Mouse (Mus musculus) gastrocnemius, postnatal 10 days (tissue): ENCODE data around the gene Tsku. TPM values are rescaled to one million over a fixed set of nuclear protein-coding genes. Genes with fewer than 3 reads are reported as not detected.

Source experiments
- DNase-seq: peaks from one replicate; pipeline ENCODE4 v3.0.0; 2021; ENCODE audit warnings: mixed read lengths
- long read RNA-seq, 2 experiments: library from polyadenylated mRNA; stranded (forward); transcript quantifications; one replicate each; pipeline ENCODE4 v2.0.0; 2021
- total RNA-seq, 2 experiments: library from RNA; stranded (reverse); gene quantifications; 2 replicates each; pipeline ENCODE4 v1.2.3; 2021

The Tsku gene
- 1 to 10 TPM; 4.6 to 8.9 TPM for total RNA-seq
- long read RNA-seq, experiment 1, transcript Tsku-207 (2 exons, 2,310 nt), result major isoform, 8 of 10 reads
- long read RNA-seq, experiment 1, partial matches to known transcripts, result 1 of 10 reads
- long read RNA-seq, experiment 1, other reads (novel, unspliced or antisense), result 0 of 10 reads
- long read RNA-seq, experiment 2, transcript Tsku-207 (2 exons, 2,310 nt), result major isoform, 6 of 7 reads
- long read RNA-seq, experiment 2, partial matches to known transcripts, result 0 of 7 reads
- long read RNA-seq, experiment 2, other reads (novel, unspliced or antisense), result 1 of 7 reads

DNA sequence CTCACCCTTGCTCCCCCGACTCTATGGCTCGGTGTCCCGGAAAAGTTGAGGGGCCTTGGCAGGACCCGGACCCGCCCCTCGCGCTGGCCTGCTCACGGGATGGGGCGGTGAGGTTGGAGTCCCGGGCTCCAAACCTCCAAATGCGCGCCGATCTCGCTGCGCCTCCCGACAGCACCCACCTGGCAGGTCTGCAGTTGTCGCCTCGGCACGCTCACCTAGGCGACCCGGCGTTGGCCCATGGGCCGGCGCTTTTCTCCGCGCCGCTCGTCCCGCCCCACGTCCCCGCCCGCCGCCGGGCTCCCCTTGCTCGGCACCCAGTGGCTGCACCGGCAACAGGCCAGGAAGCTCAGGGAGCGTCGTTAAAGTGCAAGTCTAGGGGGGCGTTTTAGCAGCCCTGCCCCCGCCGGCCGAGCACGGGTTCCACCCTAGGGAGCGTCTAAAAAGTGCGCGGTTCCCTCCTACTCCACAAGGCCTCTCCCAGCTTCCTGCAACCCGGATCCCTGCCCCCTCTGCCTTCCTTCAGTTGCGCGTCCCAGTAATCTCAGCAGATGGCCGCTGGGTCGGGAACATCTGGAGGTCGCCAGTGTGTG is at the start of gene Tsku:
Gene Tsku, minus strand, starts transcription at position 266 of the 590 bp plus-strand sequence.
- DNase-seq, result peak; percentile 94

DNA sequence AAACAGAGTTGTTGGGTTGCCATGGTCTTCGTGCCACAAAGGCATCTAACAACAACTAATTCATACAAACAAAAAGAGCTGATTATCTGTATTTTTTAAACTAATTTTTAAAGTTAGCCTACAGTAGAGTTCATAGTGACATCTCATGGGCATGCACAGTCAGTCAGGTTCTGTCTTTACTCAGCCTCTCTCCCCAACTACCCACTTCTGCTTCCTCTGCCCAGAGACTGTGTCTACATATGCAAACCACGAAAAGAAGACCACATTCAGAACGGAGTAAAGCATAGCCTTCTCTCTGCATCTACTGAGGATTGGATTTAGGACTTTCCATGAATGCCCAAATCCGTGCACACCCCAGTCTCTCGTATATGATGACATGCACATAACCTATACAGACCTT is 46.5 kb upstream of the Tsku start:
- DNase-seq, result no peak

DNA sequence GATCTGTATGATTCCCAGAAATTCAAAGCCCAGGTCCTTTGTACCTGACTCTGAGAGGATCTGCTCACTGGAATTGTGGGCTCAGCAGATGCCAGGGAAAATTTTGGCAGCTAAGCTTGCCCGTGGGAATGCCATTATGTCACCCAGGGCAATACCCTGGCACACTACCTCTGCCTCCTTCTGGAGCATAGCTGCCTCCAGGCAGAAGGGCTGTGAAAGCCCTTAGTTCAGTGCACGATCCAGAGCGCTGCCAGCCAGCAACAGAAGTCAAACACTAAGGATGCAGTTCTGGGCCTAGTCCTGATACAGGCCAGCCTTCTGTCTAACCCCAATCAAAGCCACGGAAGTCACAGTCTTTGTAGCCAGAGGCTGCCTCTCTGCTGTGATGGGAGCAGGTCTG is 42.9 kb upstream of the Tsku start:
- no peak for DNase-seq

DNA sequence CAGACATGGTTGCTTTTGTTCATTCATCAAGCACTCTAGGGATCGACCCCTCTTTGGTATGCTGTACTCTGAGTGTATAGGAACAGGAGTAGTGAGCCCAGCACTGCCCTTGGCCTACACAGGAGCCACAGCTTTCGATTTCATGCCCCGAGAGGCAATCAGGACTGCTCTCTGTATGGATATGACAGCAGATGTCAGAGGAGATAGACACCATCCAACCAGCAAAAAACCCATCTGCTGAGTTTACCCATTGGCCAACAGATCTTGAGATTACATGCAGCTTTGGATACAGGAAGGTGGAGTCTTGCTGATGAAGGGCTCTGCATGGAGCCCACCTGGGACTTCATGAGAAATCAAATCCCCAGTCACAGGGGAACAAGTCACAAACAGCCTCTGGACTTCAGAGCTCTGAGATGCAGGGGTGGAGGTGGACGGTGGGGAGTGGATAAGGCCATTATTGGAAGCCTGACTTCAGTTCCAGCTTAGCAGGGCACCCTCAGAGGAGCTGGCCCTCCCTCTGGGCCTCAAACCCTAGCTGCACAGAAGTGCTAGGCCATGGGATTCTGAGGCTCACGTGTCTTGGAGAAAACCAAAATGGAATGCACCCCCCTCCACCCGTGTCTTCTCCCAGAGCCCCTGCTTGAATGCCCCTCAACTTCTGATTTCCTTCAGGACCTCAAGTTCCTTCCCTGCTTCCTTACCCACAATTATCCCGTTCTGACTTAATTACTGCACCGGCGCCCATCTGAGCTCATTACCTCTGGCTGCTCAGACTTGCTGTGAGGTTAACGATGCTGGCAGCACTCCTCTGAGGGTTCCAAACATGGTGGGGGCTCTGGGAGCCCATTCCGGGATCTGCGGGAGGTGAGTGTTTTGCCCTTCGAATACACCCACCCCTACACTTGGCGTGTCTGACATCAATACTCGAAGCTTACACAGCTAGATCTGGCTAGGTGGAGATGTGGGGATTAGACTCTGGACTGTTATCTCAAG is 41.8 kb upstream of the Tsku start:
- DNase-seq, result no peak

DNA sequence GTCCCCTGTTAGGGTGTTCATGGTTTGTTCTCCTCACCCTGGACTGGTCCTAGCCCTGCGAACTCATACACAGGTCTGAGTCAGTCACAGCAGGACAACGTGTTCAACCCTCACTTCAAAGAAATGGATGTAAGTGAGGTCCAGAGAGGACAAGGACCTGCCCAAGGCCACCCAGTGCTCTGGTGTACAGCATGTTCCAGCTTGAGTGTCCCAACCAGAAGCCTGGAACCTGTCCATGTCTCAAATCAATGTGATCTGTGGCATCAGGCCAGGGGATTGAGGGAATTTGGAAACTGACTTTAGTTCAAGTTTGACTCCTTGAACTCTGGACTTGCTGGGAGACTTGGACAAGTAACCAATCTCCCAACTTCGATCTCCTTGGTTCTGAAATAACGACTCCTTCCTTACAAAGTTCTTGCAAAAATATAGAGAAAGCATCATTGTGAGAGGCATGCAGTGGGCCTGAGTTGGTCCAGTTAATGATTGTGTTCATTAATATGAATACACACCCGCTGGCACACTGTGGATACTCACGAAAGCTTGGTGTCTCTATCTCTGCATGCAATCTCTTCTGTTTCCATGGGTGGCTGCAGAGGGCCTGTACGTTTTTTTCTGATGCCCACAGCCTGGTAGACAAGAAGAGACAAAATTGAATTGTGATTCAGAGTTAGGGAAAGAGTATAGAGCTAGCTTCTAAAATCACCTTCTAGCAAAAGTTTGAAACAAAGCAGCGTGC is 31.5 kb upstream of the Tsku start:
- DNase-seq, result no peak

DNA sequence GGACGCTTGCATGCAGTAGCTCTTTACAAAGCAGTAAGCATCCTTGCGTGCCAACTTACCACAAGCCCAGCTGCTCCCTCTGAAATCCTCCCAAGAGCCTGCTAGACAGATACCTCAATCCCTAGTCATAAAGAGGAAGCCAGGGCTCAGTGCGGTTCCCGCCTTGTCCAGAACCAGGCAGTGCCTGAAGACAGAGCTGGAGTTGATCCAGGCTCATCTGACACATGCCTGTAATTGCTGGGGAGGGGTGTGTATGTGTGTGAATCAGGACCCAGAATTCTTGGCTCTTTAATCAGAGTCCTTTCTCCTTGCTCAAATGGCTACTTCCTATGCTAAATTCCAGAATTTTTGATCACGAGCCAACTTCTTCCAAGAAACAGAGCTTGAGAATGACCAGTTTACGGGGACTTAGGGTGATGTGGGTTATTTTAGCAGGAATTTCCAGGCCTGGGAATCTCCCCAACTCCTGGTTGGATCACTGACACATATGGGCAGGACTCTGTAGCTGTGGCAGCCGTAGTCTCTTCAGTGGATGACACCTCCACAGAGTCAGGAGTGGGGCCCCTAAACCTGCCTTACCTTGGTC is 30.3 kb upstream of the Tsku start:
- no peak for DNase-seq

DNA sequence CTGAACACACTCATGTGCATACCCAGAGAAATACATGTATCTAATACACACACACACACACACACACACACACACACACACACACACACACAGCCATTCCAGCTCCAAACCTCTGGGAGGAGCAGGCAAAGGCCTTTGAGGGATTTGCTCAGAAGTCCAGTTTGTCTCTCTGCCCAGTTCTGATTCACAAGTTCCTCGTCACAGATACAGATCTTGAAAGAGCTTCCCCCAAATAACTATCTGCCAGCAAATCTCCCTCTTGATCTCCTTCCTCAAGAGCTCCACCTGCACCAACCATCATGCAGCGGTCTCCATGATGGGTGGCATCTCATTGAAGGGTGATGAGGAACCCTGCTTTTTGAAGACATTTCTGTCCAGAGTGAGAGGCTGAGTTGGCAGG is 29.4 kb upstream of the Tsku start:
- no peak for DNase-seq

DNA sequence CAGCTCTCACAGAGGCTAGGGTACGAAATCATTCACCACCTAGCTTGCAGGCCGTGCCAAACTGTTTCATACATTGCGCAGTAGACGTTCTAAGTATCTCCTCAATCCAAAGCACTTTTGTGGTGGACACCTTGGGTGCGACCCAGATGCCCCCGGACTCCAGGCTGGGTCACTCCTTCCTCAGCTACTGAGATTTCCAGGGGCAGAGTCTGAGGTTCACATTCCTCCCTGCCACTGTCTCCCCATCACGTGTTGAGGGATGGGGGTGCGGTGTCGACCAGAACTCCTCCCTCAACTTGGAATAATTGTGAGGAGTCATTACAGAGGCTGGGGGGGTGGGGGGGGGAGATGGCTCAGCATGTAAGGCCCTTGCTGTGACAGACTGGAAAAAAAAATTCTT is 28.5 kb upstream of the Tsku start:
- DNase-seq, result no peak

DNA sequence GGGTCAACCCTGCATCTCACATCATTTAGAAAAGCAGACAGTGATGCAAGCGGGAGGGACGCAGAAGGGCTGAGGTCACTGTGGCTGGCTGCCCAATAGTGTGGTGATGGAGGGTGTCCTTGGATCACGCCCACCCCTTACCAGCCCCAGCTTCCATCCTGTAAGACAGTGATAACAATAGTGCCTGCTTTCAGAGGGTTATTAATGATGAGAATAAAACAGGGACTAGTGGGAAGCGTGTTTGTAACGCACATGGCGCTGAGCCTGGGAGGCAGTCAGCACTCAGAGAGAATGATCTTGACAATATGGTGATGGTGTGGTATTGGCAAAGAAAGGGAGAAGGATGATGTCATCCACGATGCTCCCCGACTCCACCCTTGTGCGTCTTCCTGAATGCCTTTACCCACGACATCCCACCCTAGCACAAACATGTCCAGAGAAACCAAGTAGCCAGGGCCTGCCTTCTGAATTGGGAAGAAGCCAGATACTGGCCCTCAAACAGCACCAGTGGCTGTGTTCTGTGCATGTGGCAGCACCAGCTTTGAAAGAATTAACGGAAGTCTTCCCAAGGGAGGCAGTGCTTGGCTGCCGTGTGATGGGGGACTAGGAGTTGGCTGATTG is 27.9 kb upstream of the Tsku start:
- peak; percentile 40 for DNase-seq

DNA sequence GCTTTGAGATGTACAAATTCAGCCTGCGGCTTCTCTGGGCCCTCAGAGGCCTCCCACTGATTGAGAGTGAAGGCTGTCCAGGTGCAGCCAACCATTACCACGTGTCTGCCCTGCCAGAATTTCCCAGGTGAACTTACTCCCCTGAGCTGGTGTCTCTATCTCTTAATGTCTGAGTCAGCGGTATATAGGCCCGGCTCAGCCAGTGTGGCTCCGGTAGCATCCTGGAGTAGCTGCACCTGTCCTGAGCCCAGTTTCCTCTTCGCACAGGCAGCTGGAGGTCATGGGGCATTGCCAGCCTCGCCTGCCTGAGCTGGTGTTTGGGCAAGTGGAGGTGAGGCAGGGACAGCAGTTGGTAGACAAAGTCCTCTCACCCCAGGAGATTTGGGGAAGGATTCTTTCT is 26.1 kb upstream of the Tsku start:
- DNase-seq, result no peak

DNA sequence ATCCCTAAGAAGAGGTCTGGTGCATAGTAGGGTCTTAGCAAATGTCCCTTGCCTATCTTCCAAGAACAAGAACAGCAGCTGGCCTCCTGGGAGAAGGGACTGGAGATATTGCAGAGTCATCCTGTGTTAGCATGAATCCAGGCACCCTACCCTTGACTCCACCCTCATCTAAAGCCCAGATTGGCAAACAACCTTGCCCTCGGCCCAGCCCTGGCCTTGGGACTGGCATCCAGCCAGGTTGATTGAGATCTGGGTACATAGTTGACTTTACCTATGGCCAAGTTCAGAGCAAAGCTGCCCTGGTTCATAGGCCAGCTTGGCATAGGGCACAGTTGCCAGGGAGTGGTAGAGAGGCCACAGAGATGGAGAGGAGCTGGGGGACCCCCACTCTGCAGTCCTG is 24.0 kb upstream of the Tsku start:
- DNase-seq, result no peak

DNA sequence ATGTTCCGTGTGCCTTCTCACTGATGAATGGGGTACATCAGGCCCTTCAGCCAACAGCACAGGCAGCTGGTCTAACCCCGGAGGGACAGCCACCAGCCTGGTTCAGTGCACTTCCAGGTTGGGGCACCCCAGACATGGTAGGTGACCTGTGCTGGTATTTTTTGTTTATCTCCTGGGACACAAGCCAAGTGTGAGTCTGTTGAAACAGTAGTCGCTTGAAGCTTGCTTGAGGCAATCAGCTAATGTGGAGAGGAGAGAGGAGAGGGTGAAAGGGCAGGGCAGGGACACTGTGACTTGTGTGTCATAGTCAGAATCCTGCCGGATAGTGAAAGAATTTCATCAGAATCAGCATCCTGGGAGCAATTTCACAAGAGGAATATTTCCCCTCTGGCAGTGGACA is 22.2 kb upstream of the Tsku start:
- DNase-seq, result no peak

DNA sequence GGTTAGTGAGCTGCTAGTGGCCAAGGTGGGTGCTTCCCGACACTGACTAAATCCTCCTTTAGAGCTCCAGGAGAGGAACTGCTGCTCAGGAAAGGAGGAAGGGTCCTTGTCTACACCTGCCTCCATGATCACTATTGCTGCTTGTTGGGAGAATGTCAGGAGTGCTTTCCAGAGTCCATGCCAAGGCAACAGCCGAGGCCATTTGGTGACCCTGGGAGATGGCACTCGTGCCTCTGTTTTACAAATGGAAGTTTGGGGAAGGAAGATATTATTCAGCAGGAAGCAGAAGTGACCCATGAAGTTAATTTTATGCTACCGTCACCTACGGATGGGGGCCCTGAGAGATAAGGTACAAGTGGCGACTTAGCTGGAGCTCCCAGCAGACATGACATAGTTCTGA is 21.7 kb upstream of the Tsku start:
- DNase-seq, result no peak

DNA sequence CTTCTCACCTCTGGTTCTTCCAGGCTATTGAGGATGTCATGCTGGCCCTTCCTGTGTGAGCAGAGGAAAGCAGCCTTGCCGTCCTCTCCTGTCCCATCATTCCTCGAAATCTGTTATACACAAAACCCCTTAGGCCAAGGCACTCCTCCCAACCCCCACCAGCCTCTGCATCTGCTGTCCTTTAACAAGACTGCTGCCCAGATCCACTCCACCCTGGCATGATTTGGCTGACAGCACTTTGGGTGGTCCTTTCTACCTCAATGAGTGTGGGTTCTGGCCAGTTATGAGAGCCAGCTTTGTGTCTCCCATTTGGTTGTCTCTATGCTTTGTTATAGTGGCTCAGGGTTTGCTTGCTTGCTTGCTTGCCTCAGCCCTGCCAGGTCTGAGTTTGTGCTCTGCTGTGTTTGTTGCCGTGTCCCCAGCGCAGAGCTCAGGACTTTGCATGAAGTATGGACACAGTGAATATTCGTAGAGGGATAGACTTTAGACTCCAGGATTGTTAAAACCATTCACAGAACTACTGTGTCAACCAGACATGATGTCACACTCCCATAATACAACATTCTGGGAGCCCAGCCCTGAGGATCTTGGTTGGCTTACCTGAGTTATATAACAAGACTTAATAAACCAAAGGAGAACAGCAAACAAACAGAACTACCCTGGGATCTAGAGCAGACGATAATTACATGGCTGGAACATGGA is 19.2 kb upstream of the Tsku start:
- no peak for DNase-seq

DNA sequence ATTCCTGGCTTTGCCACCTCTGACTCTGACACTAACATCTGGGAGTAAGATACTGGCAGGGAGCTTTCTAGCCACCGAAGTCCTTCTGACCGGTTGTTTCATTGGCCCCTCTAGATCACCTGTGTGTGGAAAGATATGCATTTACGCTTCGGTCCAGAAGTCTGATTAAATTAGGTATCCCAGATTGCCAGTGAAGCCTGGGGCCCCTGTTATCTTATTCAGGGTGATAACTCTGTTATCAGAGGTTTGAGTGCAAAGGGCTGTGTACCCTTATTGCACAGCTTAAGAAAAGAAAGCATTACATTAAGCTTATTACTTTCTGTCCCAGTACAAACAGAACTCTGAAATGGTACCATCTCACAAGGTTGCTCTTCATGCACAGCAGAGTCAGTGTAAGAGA is 18.1 kb upstream of the Tsku start:
- DNase-seq, result no peak

DNA sequence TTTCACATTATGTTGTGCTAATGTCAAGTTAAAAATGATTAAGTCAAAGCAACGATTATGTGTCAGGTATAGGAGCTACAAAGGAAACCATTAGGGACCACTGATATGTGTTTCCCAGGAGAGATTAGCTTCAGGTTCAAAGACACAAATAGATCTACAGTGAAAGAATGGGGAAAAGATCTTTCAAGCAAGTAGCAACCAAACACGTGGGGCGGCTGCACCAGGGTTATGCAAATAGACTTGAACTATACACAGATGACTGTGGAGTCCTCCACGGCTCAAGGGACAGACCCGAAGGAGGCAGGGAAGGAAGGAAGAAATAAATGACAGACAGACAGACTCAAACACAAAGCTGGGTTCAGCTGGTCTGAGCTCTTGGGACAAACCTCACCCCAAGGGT is 16.1 kb upstream of the Tsku start:
- DNase-seq, result no peak

DNA sequence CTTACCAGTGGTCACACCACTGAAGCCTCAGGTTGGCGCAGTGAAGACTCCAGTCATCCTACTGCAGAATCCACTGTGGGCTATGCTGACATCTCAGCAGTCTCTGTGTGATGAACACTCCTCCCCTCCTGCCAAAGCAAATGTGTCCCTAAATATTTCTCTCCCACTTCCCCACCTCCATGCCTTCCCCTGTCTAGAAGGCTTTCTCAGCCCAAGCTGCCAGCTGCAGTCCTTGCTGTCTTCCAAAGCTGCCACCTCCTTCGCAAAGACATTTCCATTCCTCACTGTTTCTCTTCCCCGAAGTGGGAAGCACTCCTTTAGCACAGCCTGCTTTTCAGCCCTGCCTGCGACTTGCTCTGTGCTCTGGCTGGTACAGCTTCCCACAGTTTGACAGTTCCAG is 10.0 kb upstream of the Tsku start:
- no peak for DNase-seq

DNA sequence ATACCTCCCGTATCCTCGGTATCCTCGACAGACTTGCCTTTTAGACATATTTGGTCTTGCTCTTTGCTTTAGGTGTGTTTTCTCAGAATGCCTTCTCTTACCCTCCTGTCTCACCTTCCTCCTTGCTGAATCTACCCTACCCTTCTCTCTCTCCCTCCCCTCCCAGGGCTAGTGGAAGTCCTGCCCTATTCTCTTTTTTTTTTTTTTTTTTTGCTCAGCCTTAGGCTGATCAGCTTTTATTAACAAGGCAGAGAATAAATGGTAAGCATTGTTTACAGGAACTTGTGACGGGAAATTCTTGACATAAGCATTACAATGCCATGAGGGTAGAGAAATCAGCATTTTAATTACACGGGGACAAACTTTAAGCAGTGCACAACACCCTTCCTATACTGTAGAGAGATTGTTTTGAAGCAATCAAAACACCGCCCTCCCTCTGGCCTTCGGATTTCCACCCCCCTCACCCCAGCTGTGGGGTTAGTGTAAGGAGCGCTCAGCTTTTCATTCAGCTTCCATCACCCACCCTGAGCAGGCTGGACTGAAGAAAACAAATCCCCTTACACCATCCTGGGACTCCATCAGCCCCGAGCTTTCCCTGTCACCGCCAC is 8.7 kb upstream of the Tsku start:
- no peak for DNase-seq

DNA sequence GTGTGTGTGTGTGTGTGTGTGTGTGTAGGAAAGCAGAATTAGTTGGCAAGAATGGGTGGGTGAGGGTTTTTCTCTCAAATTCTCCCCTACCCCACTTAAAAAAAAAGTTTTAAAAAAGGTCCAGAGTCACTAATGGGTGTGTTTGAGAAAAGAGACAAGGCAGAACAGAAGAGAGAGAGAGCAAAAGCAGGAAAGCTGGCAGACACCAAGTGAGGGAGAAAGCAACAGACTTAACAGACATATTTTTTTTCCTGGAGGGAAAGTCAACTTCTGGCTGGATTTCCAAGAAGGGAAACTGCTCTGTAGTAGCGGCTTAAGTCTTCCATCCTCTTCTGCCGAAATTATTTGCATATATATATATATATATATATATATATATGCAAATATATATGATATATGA is 534 bp upstream of the Tsku start:
- no peak for DNase-seq

DNA sequence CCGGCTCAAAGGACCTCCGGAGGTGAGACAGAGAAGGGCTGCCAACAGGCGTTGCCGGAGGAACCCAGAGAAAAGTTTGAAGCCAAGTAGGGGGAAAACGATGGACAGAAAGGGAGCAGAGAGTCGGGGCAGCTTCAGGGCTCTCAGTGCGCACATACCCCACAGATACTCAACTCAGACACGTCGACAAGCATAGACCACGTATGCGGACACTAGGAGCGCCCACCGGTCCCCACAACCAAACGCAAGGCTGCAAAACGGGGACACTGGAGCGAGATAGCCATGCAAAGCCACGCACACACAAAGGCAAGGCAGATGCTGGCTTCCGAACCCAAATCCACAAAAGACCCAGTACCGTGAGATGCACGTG is 522 bp downstream of the Tsku start:
- no peak for DNase-seq
